8 mouse cellular contexts compared by ENCODE assay signal in genomic region chr4:131252602-131253442, GRCm38 (mm10).
DNase-seq lines count a peak whose midpoint lies in the region; ATAC-seq and TF ChIP-seq lines count a peak whose summit lies in the region.

No protein-coding gene starts in this region.

- peak overlapping the region; percentile 33 for H3K4me2 ChIP-seq in forebrain, embryonic 14.5 days (ENCODE audit: low read length)
- peak overlapping the region; percentile 60 for H3K4me2 ChIP-seq in heart, embryonic 15.5 days
- no peak overlapping the region for H3K4me2 ChIP-seq in liver, embryonic 14.5 days (ENCODE audit: low read depth)

- H3K4me3 ChIP-seq in ES-Bruce4 (ENCODE audit: low read depth, low read length): no peak overlapping the region
- 0 out of 2 replicates have a peak overlapping the region, but pooled peaks have one; percentile 1 for H3K4me3 ChIP-seq in forebrain, embryonic 14.5 days (ENCODE audit: low read depth, low read length)
- peak overlapping the region; percentile 33 for H3K4me3 ChIP-seq in heart, embryonic 15.5 days
- H3K4me3 ChIP-seq in liver, embryonic 14.5 days (ENCODE audit: insufficient read depth in 1 of 2, low read depth in 2 of 2, low read length in 2 of 2): no peak overlapping the region
- no peak overlapping the region for H3K4me3 ChIP-seq in olfactory bulb, adult 2 months (ENCODE audit: insufficient read depth, low read depth, low read length)

- peak; percentile 81 for DNase-seq in cerebellum, adult 11 months
- DNase-seq in forebrain, embryonic 14.5 days (ENCODE audit: low spot score): peak; percentile 91
- DNase-seq in kidney, postnatal 14 days: peak; percentile 88
- DNase-seq in liver, embryonic 14.5 days (ENCODE audit: low read depth in 3 of 3, low spot score in 3 of 3): no peak
- DNase-seq in urinary bladder, postnatal 36 days (ENCODE audit: low spot score in 2 of 2): peak; percentile 58 to 66

- TF ChIP-seq CTCF in ES-Bruce4 (IDR thresholded peaks at IDR 0.05; ENCODE audit: low read depth, low read length): peak; percentile 82
- peak; percentile 68 for TF ChIP-seq CTCF in liver, embryonic 14.5 days (IDR thresholded peaks at IDR 0.05; ENCODE audit: low read depth)
- peak; percentile 96 for TF ChIP-seq CTCF in olfactory bulb, adult 2 months (IDR thresholded peaks at IDR 0.05; ENCODE audit: insufficient read depth, low read depth, low read length)

- TF ChIP-seq POLR2A in ES-Bruce4 (IDR thresholded peaks at IDR 0.05; ENCODE audit: insufficient read depth, low read length): no peak
- TF ChIP-seq POLR2A in olfactory bulb, adult 2 months (IDR thresholded peaks at IDR 0.05; ENCODE audit: insufficient read depth, low read depth, low read length): no peak

- no peaks in the 10 kb centered on the region for H3K4me1 ChIP-seq in ES-Bruce4 (ENCODE audit: control insufficient read depth, insufficient read depth, low read length)
- H3K4me1 ChIP-seq in forebrain, embryonic 14.5 days (ENCODE audit: control insufficient read depth, insufficient read depth, low read length): peaks cover 8% of the 10 kb centered on the region; the same call in 1 of the 2 replicates
- H3K4me1 ChIP-seq in heart, embryonic 15.5 days (replicated peaks): peaks cover 15% of the 10 kb centered on the region
- H3K4me1 ChIP-seq in liver, embryonic 14.5 days (replicated peaks; ENCODE audit: control insufficient read depth in 2 of 2, insufficient read depth in 2 of 2, low read length in 1 of 2): no peaks in the 10 kb centered on the region
- H3K4me1 ChIP-seq in olfactory bulb, adult 2 months (ENCODE audit: control insufficient read depth, insufficient read depth, low read length): peaks cover 9% of the 10 kb centered on the region; the same call in 1 of the 2 replicates

- H3K27me3 ChIP-seq in ES-Bruce4 (ENCODE audit: control insufficient read depth, insufficient read depth, low read length, poor library complexity, severe bottlenecking): no peaks in the 10 kb centered on the region
- H3K27me3 ChIP-seq in forebrain, embryonic 14.5 days (replicated peaks; ENCODE audit: control insufficient read depth, insufficient read depth, low read length): no peaks in the 10 kb centered on the region
- H3K27me3 ChIP-seq in heart, embryonic 15.5 days: peaks cover 15% of the 10 kb centered on the region
- H3K27me3 ChIP-seq in liver, embryonic 14.5 days (ENCODE audit: control insufficient read depth, insufficient read depth, low read length): no peaks in the 10 kb centered on the region; the same call in 1 of the 2 replicates

- H3K36me3 ChIP-seq in ES-Bruce4 (ENCODE audit: control insufficient read depth, insufficient read depth, low read length, poor library complexity, severe bottlenecking): no peaks in the 10 kb centered on the region
- H3K36me3 ChIP-seq in forebrain, embryonic 14.5 days (ENCODE audit: control insufficient read depth, insufficient read depth, low read length): no peaks in the 10 kb centered on the region
- H3K36me3 ChIP-seq in heart, embryonic 15.5 days: no peaks in the 10 kb centered on the region
- H3K36me3 ChIP-seq in liver, embryonic 14.5 days (replicated peaks; ENCODE audit: control insufficient read depth, insufficient read depth, low read depth): no peaks in the 10 kb centered on the region

- H3K9ac ChIP-seq in ES-Bruce4 (ENCODE audit: low read depth, poor library complexity, severe bottlenecking): no peak overlapping the region
- H3K9ac ChIP-seq in forebrain, embryonic 14.5 days (ENCODE audit: low read length): peak overlapping the region; percentile 35; the same call in 1 of the 2 replicates
- H3K9ac ChIP-seq in heart, embryonic 15.5 days: 0 out of 2 replicates have a peak overlapping the region, but pooled peaks have one; percentile 40
- H3K9ac ChIP-seq in liver, embryonic 14.5 days (replicated peaks): no peak overlapping the region

- no peak overlapping the region for H3K27ac ChIP-seq in ES-Bruce4 (ENCODE audit: insufficient read depth, low read length)
- H3K27ac ChIP-seq in forebrain, embryonic 14.5 days (ENCODE audit: low read depth, low read length): peak overlapping the region; percentile 35; the same call in 1 of the 2 replicates
- H3K27ac ChIP-seq in heart, embryonic 15.5 days: no peak overlapping the region
- H3K27ac ChIP-seq in liver, embryonic 14.5 days: no peak overlapping the region
- H3K27ac ChIP-seq in olfactory bulb, adult 2 months (ENCODE audit: insufficient read depth, low read depth, low read length): no peak overlapping the region

- no peak for TF ChIP-seq EP300 in ES-Bruce4 (IDR thresholded peaks at IDR 0.05; ENCODE audit: insufficient read depth, low read depth, low read length)
- no peak for TF ChIP-seq EP300 in liver, embryonic 14.5 days (IDR thresholded peaks at IDR 0.05; ENCODE audit: low read depth)

- 16% methylated on average over 30 of the region's 30 CpGs for WGBS in forebrain, embryonic 14.5 days
- 16% methylated on average over 30 of the region's 30 CpGs for WGBS in heart, embryonic 15.5 days
- 21% methylated on average over 30 of the region's 30 CpGs for WGBS in liver, embryonic 14.5 days (ENCODE audit: insufficient replicate concordance)
- 15% methylated on average over 30 of the region's 30 CpGs for WGBS in olfactory bulb, adult 2 months

- no peaks in the 10 kb centered on the region for H3K9me3 ChIP-seq in ES-Bruce4 (replicated peaks; ENCODE audit: control insufficient read depth, insufficient read depth, low read length, poor library complexity, severe bottlenecking)
- no peaks in the 10 kb centered on the region for H3K9me3 ChIP-seq in forebrain, embryonic 14.5 days (replicated peaks; ENCODE audit: control insufficient read depth, low read length)
- no peaks in the 10 kb centered on the region for H3K9me3 ChIP-seq in heart, embryonic 15.5 days (replicated peaks)
- H3K9me3 ChIP-seq in liver, embryonic 14.5 days (ENCODE audit: control insufficient read depth, low read length): no peaks in the 10 kb centered on the region

- peak; percentile 88 for ATAC-seq in forebrain, embryonic 14.5 days
- ATAC-seq in heart, embryonic 15.5 days (replicated peaks; ENCODE audit: insufficient number of reproducible peaks, insufficient read depth, low FRiP score, low read depth): peak; percentile 74; the same call in 1 of the 2 replicates
- no peak for ATAC-seq in liver, embryonic 14.5 days (ENCODE audit: insufficient read depth)

Comparison
In these comparisons a context has a peak if more than half of its experiments do, and no peak if none do; other contexts are left out.
1. H3K4me3 ChIP-seq: peak in forebrain, embryonic 14.5 days (single experiment) and heart, embryonic 15.5 days (single experiment); none in ES-Bruce4 (single experiment), liver, embryonic 14.5 days (0 of 2) and olfactory bulb, adult 2 months (single experiment).
2. H3K9ac ChIP-seq: peak in forebrain, embryonic 14.5 days (single experiment) and heart, embryonic 15.5 days (single experiment); none in ES-Bruce4 (single experiment) and liver, embryonic 14.5 days (single experiment).
3. DNase-seq: peak in cerebellum, adult 11 months (single experiment), forebrain, embryonic 14.5 days (single experiment), kidney, postnatal 14 days (single experiment) and urinary bladder, postnatal 36 days (2 of 2); none in liver, embryonic 14.5 days (0 of 3).
4. Peak in every context shown above with its lines, with median percentiles within 50 percentile points of each other: CTCF ChIP-seq.